Mouse (Mus musculus) cerebellum, postnatal 10 days (tissue): Measurements from ENCODE around the gene Cdk6.
"Not testable (repeated sequence)": the region's sequence is repeated elsewhere in the genome, so short reads cannot be mapped to it uniquely, and the experiment has no call there.

ENCODE experiments used
- DNase-seq, 2 experiments: peaks; one replicate each; pipeline ENCODE4 v3.0.0; 2021; ENCODE audit warnings: mixed read lengths in 2 of 2

Cdk6 gene

GRCm38 (mm10) chr5:3514901-3515311 lies 173.6 kb downstream of the Cdk6 start:
- DNase-seq: no peak

GRCm38 (mm10) chr5:3515477-3515876 lies 174.2 kb downstream of the Cdk6 start:
- DNase-seq: no peak

DNA sequence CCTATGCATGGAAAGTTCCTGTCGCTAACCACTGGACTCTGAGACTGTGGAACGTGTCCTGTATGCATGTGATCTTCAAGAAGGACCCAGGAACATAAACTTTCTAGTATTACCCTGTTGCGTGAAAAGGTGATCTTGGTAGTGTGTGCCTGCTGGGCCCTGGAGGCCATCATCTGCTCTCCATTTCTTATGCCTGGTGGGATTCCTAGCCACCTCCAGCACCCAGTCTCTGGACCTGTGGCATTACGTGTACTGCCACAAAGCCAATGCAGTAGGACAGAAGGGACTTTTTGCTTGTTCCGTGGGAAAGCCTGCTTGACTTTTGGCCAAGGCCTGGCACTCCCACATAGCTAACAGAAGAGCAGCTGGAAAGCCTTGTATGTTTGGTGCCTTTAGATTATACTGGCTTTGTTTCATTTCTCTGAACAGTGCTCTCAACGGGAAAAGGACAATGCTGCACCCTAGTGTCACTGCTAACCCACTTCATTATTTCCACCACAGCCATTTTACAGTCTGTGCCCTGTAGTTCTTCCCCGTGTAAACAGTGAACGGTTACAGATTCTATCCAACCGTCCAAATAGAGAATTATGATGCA lies 175.3 kb downstream of the Cdk6 start:
- peak; percentile 75 for DNase-seq

GRCm38 (mm10) chr5:3520493-3521359 lies 179.4 kb downstream of the Cdk6 start:
- no peak for DNase-seq

GRCm38 (mm10) chr5:3521741-3522140 lies 180.5 kb downstream of the Cdk6 start:
- peak in 1 of 2 experiments; percentile 18 for DNase-seq

GRCm38 (mm10) chr5:3522826-3523225 lies 181.5 kb downstream of the Cdk6 start:
- DNase-seq: no peak

DNA sequence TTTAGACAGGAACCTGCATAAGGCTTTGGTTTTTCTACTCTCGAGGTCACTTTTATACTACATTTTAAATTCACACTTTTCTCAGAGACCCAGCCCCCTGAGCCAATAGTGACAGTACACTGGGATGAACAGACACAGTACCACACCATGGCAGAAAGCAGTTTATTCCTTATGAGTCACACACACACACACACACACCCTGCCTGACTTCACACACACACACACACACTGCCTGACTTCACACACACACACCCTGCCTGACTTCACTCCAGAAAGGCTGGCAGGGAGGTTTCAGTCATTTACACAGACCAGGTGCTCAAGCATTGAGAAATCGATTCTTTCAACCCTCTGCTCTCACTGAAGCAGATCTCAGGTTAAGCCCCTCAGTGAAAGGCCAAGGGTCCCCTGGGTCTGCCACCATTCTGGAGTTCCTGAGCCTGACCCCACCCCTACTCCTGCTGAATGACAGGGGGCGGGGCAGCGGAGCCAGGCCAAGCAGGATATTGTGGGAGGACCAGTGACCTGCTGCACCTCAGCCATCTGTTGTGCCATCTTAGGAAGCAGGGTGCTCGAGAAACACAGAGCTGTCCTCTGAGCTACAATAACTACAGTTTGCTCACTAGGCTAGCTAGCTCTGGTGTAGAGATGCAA lies 185.9 kb downstream of the Cdk6 start:
- DNase-seq: peak; percentile 16 to 39

DNA sequence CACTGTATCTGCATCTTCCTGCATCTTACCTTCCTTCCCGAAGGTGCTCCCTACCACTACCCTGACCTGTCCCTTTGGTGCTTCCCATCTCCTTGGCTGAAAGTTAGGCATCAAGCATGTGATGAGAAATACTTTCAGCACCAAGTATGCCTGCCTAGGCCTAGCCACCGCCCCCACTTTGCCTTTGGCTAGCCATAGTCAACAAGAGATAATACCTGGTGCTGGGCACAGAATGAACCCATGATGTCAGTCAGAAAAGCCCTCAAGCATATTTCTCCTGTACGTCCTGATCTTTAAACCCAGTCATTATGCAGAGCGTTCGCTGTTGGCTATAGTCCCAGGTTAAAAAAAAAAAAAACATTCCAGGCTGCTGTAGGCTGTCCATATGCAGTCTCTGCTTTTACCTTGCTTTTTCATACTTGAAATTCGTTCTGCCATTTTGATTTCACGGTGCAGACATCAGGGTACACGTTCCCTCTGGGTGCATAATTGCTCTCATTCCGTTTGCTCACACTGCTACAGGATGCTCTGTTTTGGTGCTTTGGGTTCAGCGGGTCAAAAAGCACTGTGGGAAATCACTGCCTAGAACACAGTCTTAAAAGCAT lies 188.4 kb downstream of the Cdk6 start:
- no peak for DNase-seq

DNA sequence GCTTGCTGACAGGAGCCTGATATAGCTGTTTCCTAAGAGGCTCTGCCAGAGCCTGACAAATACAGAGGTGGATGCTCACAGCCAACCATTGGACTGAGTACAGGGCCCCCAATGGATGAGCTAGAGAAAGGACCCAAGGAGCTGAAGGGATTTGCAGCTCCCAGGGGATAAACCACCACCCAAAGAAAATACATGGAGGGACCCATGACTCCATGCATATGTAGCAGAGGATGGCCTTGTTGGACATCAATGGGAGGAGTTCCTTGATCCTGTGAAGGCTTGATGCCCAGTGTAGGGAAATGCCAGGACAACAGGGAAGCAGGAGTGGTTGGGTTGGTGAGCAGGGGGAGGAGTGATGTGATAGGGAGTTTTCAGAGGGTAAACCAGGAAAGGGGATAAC lies 190.8 kb downstream of the Cdk6 start:
- DNase-seq: not testable (repeated sequence)

- no peak for DNase-seq
These were observed 195.4 kb downstream of the Cdk6 start for GRCm38 (mm10) chr5:3536592-3537212.

DNA sequence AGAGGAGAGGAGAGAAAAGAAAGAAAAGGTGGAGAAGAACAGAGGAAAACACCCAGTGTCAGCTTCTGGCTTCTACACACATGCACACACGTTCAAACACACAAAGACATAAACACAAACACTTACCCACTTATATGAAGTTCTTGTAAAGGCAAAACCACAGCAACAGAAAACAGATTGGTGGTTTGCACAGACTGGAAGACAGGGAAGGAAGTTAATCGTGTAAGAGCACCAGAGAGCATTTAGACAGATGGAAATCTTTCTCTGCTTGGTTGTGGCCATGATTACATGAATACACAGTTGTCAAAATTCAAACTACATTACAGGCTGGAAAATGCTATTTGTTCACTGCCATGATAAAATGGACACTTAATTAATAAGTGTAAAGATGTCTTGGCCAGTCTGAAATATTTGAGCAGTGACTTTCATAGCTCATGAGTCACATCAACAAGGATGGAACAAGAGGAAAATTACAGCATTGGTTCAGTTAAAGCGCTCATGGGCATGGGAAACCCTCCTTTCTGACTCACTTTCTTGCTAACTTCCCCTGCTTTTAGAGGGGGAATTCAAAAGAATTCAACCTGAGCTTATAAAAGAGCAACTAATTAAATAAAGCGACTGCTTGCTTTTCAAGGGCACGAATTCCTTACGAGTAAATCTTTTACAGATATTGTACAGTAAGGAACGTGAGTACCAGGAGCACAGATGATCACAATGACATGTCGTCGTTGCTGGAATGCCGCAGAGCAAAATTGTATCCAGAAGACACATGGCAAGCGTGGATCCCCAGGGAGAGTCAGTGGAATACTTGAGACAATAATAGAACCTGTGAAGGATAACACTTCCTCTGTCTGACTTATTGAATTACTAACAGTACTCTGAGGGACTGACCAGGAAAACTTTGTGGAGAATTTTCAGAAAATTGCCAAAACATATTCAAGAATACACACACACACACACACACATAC lies 197.5 kb downstream of the Cdk6 start:
- no peak for DNase-seq

DNA sequence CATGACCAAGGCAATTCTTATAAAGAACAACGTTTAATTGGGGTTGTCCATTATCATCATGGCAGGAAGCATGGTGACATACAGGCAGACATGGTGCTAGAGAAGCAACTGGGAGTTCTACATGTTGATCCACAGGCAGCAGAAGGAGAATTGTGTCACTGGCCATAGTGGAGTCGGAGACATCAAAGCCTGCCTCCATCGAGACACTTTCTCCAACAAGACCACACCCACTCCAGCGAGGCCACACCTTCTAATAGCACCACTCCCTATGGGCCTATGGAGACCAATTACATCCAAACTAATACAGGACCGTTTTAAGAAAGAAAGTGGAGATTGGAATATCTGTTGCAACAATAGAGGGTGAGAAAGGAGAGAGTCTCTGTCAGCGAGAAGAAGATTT lies 200.6 kb downstream of the Cdk6 start:
- no peak for DNase-seq

GRCm38 (mm10) chr5:3543629-3544479 lies 202.6 kb downstream of the Cdk6 start, which contains the start of gene Fam133b:
Fam133b (plus strand) TSS chr5:3543833.
- DNase-seq: peak; percentile 99 to 100

GRCm38 (mm10) chr5:3544480-3544769 lies 203.1 kb downstream of the Cdk6 start:
- DNase-seq: no peak

- no peak for DNase-seq
These were observed 204.9 kb downstream of the Cdk6 start for GRCm38 (mm10) chr5:3546226-3546625.

DNA sequence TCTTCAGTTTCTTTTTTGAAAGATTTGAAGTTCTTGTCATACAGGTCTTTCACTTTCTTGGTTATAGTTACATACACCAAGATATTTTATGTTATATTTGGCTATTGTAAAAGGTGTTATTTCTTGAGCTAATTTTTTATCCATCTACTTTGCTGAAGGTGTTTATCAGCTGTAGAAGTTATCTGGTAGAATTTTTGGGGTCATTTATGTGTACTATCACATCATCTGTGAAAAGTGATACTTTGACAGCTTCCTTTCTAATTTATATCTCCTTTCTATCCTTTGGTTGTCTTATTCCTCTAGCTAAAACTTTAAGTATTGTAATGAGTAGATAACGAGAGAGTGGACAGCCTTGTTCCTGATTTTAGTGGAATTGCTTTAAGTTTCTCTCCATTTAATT lies 210.2 kb downstream of the Cdk6 start:
- DNase-seq: no peak

- DNase-seq: no peak
These were observed 212.9 kb downstream of the Cdk6 start for GRCm38 (mm10) chr5:3554198-3554597.

DNA sequence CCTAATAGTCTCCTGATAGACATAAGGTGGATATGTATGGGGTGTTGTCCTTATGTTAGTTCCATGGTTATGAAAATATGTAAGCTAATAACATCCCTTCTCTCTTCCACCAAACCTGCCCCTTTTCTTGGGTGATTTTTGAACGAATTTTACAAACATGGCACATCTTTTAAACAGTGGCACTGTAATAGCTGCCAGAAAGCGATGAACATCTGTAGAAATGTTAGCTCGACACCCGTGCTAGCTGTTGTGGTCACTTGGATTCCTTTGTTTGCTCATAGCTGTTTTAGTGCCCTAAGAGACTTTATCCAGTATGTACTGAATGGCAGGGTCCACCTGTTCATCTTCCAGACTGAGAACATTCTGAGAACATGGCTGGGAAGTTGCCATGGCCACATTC lies 230.0 kb downstream of the Cdk6 start, which contains the start of gene 1700109H08Rik:
Gene 1700109H08Rik, plus strand, starts transcription at position 301 of the 400 bp plus-strand sequence.
- DNase-seq: no peak

DNA sequence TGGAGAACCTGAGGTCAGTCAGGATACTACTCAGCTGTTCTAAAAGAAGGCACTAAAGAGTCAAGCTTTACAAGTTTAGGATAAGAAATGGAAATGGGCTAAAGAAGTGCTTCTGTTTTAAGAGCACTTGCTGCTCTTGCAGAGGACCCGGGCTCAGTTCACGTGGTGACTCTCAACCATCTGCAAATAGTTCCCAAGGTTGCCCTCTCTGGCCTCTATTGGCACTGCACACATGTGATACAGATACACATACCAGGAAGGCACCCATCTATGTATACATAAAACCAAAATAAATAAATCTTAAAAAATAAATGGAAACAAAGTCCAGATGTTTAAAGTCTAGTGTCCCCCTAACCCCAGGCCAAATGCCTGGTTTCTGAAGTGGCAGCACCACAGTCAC lies 233.5 kb downstream of the Cdk6 start:
- DNase-seq: no peak

- no peak for DNase-seq
These were observed 236.7 kb downstream of the Cdk6 start for GRCm38 (mm10) chr5:3577939-3578338.

DNA sequence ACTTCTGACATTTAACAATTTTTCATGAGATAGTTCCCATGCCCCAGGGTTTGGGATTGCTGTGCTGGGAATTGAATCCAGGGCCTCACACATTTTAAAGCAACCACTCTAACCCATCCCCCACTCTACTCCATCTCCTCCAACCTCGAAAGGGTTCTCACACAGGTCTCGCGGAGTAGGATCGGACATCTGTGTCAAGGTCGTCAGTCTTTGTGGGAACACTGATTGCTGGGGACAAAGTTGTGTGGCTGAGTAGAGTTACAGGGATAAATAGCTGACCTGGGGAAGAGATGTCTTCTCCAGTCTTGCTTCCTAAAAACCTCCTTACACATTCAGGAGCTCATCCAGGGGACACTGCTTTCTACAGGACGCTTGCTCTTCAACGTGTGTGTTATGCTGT lies 237.8 kb downstream of the Cdk6 start:
- no peak for DNase-seq
